Mouse (Mus musculus): Measurements from ENCODE around the gene Ssrp1.
A peak's percentile ranks its signal among the peaks of the same experiment; 100 is the strongest.

The Ssrp1 gene

GRCm38 (mm10) chr2:85036507-85037046, 457 bp upstream of the Ssrp1 start:
- DNase-seq (ENCODE audit: low spot score): peak; percentile 55

GRCm38 (mm10) chr2:85038336-85038735, 1.3 kb downstream of the Ssrp1 start:
- DNase-seq (ENCODE audit: low spot score): no peak

DNA sequence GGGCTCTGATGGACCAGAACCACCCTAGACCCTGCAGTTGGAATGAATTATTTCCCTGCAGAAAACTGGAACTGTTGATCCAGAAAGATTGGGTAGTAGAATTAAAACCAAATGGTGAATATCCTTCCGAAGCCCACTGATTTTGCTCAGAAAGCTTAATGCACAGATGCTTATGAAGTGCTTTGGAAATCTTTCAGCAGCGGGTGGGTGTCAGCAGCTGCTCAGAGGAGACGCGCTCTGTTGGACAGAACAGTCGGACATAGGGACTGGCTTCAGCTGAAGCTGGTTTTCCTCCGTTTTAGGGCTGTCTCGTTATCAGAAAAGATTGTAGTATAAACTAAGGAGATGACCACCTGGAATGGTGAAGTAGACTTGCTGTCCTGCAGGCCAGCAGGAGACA, 6.6 kb downstream of the Ssrp1 start:
- DNase-seq (ENCODE audit: low spot score): no peak

- DNase-seq (ENCODE audit: low spot score): no peak
Measured at GRCm38 (mm10) chr2:85046222-85046621, 9.2 kb downstream of the Ssrp1 start.

- DNase-seq (ENCODE audit: low spot score): no peak
Measured at GRCm38 (mm10) chr2:85047081-85047480, 10.0 kb downstream of the Ssrp1 start.

DNA sequence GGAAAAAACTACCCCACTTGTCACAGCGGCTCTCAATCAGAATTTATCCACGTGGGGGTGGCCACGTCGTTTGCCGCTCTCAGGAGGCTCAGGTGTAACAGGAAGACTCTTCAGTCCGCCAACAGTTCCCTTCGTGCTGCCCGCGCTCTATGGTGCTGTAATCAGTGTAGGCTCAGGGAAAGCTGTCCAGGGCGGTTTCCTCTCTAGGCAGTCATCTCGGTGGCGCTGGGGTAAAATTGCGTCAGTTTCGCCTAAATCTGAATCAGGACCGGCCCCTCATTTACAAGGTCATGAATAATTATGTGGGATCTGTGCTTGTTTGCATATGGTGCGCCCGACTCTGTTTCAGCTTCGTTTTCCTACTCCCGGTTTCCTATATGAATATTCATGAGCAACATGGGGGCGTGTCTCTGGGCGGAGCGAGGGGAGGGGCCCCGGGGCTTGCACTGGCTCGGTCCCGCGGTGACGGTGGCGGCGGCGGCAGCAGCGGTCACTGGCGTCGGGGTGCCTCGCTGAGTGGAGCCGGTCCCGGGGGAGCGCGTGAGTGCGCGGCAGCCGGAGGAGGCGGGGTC, 10.6 kb downstream of the Ssrp1 start, which contains the start of gene Tnks1bp1:
Tnks1bp1 (plus strand) TSS at position 427 of the 572 bp plus-strand sequence.
- peak; percentile 99 for DNase-seq (ENCODE audit: low spot score)

- peak; percentile 73 for DNase-seq (ENCODE audit: low spot score)
Measured at GRCm38 (mm10) chr2:85048168-85048751, 11.2 kb downstream of the Ssrp1 start.

- DNase-seq (ENCODE audit: low spot score): peak; percentile 74
Measured at GRCm38 (mm10) chr2:85049277-85049676, 12.2 kb downstream of the Ssrp1 start.

GRCm38 (mm10) chr2:85050001-85050634, 13.1 kb downstream of the Ssrp1 start:
- peak; percentile 97 for DNase-seq (ENCODE audit: low spot score)

DNA sequence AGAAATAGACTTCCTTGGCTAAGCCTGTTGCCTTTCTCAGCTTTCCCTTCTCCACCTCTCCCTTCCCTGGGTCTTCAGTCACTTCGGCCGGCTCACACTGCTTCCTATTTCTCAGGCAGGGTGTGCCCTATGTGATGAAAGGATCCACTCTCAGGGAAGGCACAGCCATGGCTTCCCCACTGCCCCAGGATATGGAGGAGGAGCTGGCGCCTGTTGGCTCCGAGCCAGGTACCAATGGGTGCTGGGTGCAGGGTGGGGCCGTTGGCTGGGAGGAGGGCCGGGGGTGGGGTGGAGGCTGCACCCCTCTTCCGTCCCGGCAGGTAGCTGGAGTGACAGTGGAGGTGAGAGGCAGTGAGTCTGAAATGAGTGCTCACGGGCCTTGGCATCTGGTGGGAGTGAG, 13.7 kb downstream of the Ssrp1 start:
- peak; percentile 75 for DNase-seq (ENCODE audit: low spot score)

DNA sequence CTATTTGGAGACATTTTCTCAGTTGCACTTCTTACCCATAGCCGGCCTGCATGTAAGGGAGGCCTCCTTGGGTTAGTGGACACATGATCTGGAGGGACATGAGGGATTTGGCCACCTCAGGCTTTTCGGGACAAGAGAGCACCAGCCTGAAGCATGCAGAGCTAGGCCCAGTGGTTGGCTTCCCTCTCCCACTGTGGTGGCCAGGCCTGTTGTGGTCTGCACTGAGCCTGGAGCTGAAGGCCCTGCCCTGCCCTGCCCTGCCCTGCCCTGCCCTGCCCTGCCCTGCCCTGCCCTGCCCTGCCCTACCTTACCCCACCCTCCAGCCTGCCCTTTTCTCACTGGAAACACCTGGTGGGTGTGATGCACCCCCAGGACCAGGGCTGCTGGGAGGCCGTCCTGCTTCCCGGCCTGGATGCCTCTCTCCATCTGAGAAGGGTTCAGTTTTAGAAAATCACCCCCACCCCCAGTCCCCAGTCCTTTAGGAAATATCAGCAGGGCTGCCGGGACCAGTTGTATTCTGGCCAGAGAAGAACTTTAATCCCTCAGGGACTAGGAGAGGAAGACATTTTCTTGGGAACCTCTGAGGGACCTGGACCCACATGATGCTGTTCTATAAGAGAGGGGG, 16.3 kb downstream of the Ssrp1 start:
- DNase-seq (ENCODE audit: low spot score): no peak

DNA sequence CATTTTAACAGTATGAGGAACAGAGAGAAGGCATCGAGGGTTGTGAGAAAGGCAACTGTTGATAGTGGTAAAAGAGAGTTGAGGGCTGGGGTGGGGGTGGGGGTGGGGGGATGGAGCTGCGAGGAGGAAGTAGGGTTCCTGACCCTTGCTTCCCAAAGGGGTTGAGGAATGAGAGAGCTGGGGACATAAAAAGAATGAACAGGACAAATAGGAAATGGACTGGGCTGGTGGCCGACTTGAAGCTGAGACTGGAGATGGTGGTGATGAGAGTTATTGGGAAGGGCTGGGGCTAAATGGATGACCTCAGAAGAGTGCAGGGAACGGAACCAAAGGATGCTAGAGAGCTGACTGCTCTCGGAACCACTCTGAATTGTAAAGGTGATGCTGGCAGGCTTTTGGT, 19.7 kb downstream of the Ssrp1 start:
- no peak for DNase-seq (ENCODE audit: low spot score)

GRCm38 (mm10) chr2:85059677-85060076, 22.6 kb downstream of the Ssrp1 start:
- peak; percentile 66 for DNase-seq (ENCODE audit: low spot score)

DNA sequence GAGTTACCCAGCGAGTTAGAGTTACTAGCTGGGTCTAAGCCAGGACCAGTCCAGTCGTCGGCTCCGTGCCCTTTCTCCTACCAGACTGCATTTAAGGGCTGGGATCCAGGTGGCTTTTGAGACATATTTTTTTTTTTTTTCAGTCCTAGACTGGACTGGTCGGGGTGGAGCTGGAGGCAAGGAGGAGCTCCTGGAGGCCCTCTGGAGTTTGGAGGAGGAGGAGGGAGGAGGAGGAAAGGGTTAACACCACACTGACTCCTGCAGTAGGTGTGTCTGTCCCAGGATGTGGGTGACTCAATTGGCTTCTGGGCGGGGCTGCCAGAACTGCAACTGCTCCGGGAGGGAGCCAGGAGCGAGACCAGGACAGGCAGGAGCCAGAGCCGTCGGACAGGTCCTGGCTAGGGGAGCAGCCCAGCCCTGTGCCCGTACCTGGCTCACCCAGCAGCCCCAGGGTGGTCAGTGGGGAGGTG, 23.6 kb downstream of the Ssrp1 start:
- DNase-seq (ENCODE audit: low spot score): peak; percentile 99

DNA sequence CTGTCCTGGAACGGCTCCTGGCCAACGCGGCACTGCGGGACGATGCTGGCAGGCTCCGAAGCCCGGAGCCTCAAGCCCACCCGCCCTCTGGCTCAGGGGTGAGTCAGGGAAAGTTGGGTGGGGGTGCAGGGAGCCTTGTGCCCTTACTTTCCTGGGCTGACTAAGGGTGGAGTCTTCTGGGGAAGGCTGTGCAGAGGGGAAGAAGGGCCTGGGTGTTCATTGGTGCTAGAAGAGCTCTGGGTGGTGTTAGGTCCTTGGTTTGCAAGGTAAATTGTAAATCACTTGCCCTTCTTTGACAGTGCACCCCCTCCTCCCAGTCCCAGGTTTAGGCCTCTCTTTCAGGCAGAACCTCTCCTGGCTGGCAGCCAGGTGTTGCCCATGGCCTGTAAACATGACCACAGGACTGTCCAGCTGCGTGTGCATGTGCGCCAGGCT, 24.1 kb downstream of the Ssrp1 start:
- peak; percentile 93 for DNase-seq (ENCODE audit: low spot score)

DNA sequence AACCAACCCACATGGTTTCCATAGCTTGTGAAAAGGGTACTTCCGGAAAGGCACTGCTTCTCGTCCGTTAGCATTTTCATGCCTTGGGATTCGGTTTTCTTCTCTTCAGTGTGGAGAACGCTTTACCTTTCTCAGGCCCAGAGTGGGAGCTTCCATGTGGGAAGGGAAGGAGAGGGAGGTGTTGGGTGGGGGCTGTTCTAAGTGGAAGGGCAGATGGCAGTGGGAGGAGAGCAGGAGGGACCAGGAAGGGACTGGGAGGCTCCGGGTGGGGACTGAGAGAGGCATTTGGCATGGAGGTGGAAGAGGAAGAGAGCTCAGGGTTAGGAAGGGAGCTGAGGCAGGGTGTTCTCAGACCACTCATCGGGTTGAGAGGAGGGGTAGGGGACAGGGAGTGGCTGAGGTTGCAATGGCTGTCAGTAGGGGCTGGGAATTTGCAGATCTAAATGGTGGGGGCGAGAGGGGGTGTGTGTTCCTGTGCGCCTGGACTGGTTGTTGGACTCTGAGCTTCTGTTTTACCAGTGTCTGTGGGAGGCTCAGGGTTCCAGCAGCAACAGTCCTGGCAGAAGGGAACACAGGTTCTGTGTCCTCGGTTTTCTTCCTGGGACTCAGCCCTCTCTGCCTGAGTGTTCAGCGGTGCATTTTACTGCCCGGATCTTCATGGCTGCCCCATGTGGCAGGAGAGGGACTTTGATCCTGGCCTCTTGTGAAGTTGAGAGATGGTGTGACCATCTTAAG, 28.3 kb downstream of the Ssrp1 start:
- no peak for DNase-seq (ENCODE audit: low spot score)

- no peak for DNase-seq (ENCODE audit: low spot score)
Measured at GRCm38 (mm10) chr2:85066937-85067336, 29.9 kb downstream of the Ssrp1 start.

DNA sequence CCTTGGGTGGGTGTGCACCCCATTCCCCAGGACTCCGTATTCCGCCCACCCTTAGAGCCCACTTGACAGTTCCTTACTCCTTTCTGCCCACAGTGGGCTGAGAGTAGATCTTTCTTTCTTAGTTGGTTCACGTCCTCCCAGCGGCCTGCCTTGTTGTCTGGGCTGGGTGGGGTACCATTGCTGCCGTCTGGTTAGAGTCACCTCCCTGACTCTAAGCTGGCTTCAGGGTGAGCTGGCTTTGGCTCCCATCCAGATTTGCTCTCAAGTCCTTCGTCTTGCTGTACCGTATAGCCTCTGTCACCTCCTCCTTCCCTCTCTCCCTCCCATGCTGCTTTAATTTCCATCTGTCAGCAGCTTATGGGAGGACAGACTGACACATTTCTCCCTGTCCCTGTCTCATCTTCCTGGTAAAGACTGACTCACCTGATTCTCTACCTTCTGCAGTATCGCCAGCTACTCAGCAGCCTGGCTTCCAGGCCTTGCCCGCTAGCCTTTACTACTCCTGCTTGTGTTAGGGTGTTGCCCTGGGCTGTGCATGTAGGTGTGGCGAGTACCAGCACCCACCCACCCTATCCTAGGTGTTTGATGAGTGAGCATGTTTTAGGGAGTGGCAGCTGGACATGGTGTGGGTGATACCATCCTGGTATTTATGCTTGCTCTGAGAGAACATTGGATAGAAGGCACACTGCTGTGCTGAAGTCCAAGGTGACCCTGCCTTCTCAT, 31.0 kb downstream of the Ssrp1 start:
- DNase-seq (ENCODE audit: low spot score): no peak

DNA sequence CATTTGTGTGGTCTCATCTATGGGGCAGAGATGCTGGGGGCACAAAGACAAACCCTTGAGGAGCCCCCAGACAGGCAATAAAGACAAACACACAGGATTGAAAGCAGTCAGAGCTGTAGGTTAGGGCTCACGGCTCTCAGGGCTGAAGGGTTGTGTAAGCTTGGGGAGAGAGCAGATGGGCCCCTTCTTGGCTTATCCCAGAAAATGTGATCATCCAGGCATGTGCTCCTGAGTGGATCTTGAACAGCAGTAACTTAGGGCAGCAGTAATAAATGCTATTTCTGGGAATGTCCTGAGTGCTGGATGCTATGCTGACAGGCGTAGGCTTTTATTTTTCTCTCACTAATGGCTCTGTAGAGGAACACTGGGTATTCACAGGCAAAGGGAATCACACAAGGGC, 31.6 kb downstream of the Ssrp1 start:
- no peak for DNase-seq (ENCODE audit: low spot score)

DNA sequence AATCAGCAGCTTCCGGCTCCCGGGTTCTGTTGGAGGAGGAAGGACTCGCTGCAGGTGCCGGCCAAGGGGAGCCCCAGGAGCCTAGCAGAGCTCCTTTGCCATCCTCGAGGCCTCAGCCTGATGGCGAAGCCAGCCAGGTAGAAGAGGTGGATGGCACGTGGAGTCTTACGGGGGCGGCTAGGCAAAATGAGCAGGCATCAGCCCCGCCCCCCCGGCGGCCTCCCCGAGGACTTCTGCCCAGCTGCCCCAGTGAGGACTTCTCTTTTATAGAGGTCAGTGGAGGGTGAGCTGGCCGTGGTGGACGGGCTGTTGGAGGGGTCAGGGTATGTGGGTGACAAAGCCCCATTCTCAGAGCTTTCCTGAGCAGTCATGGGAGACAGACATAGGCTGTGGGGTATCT, 33.1 kb downstream of the Ssrp1 start:
- no peak for DNase-seq (ENCODE audit: low spot score)

- DNase-seq (ENCODE audit: low spot score): no peak
Measured at GRCm38 (mm10) chr2:85071921-85072320, 34.9 kb downstream of the Ssrp1 start.

Data from adipocyte (in vitro differentiated cells).